Mouse (Mus musculus) liver, adult (tissue): ENCODE results near the gene Gpsm3.

Experiments
- GATA4 ChIP-seq: IDR thresholded peaks from 2 replicates; pipeline ENCODE4 v1.6.1; 2014; ENCODE audit warnings: mild to moderate bottlenecking, low read length; ENCODE audit not compliant: insufficient replicate concordance

Gpsm3 gene

DNA sequence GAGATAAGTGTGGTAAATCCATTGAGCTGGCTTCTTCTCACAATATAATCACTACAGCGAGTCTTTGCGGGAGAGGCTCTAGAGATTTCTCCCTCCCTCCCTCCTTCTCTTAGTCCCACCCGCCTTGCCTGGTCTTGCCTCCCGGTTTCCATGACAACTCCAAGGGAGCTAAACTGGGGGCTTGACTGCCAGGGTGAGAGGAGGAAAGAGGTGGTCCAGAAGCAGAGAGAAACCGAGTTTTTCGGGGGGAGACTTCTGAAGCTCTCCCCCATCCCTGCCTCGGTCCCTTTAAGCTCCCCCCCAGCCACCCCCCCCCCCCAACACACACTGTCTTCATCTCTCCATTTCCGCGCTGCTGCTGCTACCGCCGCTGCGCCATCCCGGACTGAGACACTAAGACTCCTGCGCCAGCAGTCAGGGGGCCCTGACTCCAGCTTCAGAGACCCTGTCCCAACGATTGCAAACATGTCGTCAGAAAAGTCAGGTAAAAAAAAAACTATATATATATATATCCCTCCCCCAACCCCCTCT, 39.7 kb downstream of the Gpsm3 start, which contains the start of gene Prrt1:
Gene Prrt1 (plus strand): TSS at position 313 of the 531 bp plus-strand sequence.
- TF ChIP-seq GATA4 = no peak

DNA sequence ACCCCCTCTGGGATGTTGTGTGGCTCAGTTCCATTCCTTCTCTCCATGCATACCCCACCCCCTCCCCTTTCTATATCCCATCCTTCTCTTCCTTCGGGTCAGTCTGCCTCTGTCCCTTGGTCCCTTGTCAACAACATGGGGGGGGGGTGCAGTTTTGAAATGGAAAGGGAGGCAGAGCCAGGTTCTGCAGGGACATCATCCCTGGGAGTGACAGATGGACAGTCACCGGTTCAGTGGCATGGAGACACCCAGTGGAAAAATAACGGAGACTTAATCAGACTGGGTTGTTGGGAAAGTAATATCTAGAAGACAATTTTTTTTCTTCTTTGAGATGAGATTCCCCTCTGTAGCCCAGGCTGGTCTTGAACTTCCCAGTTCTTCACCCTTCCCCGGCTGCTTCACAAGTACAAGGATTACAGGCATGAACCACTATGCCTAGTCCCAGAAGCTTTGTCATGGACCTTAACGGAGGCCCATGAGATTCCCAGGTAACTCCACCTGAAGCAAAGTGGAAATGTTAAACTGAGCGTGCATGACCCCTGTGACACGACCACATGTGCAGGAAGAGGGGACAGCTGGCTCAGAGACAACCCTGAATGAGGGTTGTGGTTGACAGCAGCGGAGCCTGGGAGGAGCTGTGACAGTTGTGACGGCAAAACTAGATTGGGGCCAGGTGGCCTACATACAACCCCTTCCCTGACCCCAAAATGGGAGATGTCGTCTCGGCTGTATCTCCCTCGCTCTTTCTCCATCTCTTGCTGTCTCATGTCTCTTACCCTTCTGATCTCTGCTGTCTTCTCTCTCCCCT, 40.4 kb downstream of the Gpsm3 start:
- TF ChIP-seq GATA4 = no peak

DNA sequence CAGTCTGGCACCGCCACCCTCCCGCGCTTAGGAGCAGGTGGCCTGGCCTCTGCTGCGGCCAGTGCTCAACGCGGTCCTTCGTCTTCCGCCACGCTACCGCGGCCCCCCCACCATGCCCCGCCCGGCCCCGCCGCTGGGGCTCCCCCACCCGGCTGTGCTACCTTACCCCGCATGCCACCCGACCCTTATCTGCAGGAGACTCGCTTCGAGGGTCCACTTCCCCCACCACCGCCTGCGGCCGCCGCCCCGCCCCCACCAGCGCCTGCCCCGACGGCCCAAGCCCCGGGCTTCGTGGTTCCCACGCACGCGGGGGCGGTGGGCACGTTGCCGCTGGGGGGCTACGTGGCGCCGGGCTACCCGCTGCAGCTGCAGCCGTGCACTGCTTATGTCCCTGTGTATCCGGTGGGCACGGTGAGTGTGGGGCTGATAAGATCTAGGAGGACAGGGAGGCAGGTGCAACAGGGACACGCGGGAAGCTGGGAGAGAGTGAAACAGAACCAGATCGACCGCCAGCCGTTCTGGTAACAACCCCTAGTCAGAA, 41.2 kb downstream of the Gpsm3 start:
- no peak for TF ChIP-seq GATA4

DNA sequence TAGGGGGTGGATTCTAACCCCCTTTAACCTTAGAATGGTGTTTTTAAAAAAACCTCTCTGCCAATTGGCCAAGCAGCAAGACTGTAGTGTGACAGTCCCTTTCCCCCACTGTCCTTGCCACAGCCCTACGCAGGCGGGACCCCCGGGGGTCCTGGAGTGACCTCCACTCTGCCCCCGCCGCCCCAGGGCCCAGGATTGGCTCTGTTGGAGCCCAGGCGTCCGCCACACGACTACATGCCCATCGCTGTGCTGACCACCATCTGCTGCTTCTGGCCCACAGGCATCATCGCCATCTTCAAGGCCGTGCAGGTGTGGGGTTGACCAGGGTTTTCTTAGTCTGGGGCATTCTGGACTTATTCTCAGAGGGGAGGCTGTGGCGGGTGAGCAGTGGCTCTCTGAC, 42.0 kb downstream of the Gpsm3 start:
- TF ChIP-seq GATA4 = no peak

DNA sequence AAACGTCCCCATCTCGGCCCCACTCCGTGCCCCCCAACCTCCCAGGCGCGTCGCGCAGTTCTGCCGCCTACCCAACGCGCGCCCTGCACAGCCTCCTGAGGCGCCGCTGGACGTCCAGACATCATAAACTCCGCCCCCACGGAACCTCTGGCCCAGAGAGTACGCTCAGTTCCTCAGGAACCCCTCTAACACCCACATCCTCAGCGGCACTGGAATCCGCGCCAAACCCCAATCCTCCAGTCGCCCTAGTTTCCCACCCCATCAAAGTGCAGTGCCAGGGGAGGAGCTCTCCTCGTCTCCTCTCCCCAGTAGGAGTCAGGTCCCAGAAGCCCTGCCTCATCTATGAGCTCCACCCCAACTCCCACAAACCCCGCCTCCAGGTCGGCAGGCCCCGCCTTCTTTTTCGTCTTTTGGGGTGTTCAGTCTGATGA, 42.7 kb downstream of the Gpsm3 start:
- no peak; the same call in 1 of the 2 replicates for TF ChIP-seq GATA4

DNA sequence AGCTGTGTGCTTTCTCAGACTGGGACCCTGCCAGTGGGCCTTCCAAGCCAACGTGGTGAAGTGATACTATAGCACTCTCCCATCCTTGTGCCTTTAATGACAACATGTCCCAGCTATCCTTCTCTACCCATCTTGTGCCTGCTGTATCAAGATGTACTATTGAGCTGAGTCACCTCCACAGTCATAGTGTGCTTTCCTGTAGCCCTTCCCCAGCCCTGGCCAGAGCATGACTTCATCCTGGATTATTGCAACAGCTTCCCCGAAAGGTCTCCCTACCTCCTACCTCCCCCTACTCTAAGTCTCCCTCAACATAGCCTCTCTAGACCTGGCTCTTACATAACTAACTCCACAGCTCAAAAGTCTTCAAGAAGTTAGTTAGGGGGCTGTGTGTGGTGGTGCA, 46.1 kb downstream of the Gpsm3 start:
- no peak for TF ChIP-seq GATA4

DNA sequence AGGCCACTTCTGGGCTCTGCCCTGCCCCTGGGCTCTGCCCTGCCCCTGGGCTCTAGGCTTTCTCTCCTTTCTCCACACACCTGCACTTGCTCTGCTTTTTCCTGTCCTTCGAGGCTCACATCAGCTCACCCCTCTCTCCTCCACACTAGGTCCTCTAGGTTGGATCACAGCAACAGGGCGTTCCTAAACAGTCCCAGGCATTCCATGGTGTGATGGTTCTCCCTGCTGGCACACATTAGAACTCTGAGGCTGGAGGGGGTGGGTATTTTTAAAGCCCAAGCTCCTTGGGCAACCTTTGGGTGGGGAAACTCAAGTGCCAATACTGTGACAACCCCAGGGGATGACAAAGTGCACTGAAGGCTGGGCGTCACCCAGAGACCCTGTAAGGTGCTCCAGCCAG, 47.9 kb downstream of the Gpsm3 start:
- TF ChIP-seq GATA4 = no peak

DNA sequence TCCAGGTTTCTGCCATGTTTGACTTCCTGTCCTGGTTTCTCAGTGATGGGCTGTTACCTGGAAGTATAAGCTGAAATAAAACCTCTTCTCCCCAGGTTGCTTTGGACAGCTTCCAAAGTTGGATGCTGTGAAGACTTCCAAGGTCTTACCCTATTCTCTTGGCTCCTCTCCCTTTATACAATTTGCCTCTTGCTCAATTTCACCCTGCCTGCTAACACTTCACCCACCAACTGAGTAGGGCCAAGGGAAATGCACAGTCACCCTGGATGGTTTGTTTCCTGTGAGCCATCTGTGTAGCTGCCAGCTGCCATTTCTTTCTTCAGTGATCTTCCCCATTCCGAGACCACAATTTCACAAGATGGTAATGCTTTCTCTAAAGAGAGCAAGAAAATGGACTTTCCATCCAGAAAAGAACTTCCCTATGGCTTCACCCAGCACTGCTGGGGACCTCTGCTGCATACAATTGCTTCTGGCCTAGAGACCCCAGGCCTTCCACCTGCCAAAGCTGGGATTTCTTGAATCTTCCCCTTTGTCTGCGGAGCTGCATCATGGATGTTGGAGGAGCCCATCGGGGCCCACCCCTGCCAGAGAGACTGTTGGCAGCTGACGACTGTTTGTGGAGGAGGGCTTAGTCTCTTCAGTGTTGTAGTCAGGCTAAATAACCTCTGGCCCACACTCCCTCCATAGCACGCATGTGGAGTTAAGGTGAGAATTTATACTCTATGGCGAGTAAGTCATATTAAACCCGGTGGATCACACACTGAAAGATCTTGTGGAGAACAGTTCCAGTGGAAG, 50.1 kb downstream of the Gpsm3 start:
- TF ChIP-seq GATA4 = no peak

DNA sequence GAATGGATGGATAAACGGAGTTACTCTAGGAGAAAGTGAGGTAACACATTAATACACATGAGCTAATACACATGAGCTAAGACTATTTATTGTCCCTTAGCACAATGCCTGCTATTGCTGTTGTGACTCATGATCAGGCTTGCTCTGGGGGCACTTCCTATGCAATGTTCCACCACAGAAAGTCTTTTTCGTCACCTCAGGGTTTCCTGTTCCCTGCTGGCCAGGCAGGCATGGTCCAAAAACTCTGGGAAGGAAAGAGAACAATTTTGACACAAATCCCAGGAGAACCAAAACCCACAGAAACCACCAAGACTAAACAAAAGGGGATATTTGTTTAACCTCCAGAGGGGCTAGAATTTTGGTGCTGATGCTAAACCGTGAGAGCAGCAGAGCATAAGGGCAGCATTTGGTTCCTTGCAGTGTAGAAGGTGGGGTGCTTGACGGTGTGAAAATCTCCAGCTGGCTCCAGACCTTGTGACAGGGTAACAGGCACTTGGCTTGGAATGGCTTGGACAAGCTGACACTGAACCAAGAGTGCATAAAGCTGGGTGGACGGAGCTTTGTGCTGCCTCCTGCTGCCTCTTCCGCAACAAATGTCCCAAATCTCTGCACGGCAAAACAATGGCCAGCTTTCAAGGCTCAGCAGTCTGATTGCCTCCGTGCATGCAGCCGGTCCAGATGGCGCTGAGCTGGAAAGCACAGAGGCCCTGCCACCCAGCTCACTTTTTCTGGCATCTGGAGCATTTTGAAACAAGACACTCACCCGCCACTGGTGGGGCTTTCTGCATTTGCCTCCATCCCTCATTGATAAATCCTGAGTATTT, 51.4 kb downstream of the Gpsm3 start:
- no peak for TF ChIP-seq GATA4
